Mouse (Mus musculus): ENCODE measurements around the gene Casp2.

Gene Casp2

DNA sequence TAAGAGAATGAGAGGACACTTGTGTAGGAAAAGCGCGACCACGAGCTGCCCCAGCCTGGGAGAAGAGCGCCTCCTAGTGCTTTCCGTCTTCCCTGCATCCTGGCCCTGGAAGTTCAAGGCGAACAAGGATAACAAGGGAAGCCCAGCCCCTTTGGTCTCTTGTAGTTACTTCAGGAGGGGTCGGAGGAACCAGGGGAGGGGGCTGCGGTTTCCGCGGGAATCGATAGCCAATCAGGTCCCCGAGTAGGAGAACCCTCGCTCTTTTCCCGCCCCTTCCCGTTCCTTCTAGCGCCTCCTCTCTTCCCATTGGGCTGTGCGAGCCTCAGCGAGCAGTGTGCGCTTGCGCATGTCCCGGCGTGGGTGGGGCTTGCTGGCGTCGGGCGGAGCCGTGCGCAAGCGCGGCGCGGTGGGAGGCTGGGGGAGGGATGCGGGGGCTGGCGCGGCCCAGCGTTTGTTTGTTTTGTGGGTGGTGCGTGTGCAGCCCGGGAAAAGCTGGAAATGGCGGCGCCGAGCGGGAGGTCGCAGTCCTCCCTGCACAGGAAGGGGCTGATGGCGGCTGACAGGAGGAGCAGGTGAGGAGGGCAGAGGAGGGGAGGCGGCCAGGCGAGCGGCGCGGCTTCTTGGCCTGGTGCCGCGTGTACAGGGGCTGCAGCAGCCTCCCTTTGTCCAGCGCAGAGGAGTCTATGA is at the start of gene Casp2:
TSS of gene Casp2 (plus strand) at position 360 of the 687 bp plus-strand sequence.
- DNase-seq (ENCODE audit: low spot score in 2 of 2): peak; percentile 96 to 98

- DNase-seq (ENCODE audit: low spot score in 2 of 2): no peak
Measured at GRCm38 (mm10) chr6:42215028-42215427, 49.8 kb upstream of the Casp2 start, which contains the start of gene Tas2r144. TSS of gene Tas2r144 (plus strand) at chr6:42215328.

GRCm38 (mm10) chr6:42222286-42222685 is 42.5 kb upstream of the Casp2 start:
- DNase-seq (ENCODE audit: low spot score in 2 of 2): no peak

- DNase-seq (ENCODE audit: low spot score in 2 of 2): no peak
Measured at GRCm38 (mm10) chr6:42225046-42225445, 39.7 kb upstream of the Casp2 start.

DNA sequence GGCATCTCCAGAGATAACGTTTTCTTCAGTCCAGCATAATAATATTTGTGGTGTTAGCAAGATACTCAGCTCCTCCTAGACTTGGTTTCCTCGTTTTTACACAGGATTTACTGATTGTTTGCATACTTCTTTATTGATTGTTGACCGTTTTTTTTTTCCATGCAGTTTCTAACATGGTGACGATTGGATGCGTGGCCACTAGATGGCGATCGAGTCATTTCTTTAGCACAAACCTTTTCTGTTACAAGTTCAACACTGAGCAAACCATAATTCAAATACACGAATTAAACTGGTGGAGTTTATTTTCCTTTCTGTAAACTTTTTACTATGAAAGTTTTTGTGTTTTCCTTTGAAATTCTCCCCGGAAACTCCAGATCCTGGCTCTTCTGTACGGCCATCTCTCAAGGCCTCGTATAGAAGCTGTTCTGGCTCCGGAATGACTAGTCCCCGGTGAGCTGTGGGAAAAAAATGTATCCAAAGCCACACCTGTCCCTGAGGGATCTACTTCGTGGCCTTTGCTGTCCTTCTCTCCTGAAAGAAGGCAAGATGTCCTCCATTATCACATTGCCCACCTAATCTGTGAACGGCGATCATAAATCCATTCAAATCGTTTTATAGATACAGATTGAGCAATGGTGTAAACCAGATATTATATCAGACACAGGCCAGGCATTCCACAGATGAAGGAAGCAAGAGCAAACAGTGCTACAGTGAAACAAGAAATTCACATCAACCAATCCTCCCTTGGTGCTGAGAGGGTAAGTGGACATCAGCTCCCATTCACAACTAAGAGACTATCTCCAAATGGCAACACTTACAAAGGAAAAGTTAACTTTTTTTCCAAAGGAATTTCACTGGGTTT is 37.3 kb upstream of the Casp2 start:
- DNase-seq (ENCODE audit: low spot score in 2 of 2): peak; percentile 14 to 74

DNA sequence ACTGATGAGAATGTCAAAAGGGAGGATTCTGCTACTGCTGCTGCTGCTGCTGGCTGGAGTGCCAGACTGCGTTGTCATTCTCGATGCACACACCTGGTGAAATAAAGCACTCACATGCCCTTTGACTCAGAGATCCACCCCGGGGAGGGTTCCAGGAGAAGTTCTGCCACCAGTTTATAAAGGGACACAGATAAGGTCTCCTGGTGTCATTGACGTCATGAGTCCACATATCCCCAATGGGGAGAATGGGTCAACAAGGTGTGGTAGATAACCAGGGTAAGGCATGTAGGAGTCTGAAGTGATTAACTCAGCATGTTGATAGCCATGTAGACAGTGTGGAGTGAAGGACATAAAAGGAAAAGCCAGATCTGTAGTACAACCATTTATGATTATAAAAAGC is 35.2 kb upstream of the Casp2 start:
- DNase-seq (ENCODE audit: low spot score in 2 of 2): no peak

DNA sequence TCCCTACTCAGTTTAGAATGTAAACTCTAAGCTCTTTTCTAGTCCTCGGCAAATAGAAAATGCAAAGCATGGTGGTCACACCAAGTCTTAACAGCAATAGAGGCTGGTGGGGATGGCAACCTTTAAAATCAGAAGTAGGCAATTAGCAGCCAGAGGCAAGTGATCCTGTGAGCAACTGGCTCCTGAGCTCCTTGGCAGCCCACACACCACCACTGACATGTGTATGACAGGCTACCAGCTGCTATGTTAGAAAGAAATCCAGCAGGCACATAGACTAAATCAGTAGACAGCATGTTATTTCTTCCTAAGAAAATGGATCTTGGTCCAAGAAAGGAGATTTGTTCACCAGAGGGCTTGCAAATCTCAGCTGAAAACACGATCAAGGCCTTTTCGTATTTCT is 33.6 kb upstream of the Casp2 start:
- DNase-seq (ENCODE audit: low spot score in 2 of 2): no peak

- no peak for DNase-seq (ENCODE audit: low spot score in 2 of 2)
Measured at GRCm38 (mm10) chr6:42237276-42237805, 27.4 kb upstream of the Casp2 start.

GRCm38 (mm10) chr6:42241311-42242045 is 23.3 kb upstream of the Casp2 start:
- DNase-seq (ENCODE audit: low spot score in 2 of 2): no peak

- DNase-seq (ENCODE audit: low spot score in 2 of 2): peak; percentile 71 to 81
Measured at GRCm38 (mm10) chr6:42245711-42246353, 19.0 kb upstream of the Casp2 start, which contains the start of gene Gstk1. TSS of gene Gstk1 (plus strand) at chr6:42245935.

- DNase-seq (ENCODE audit: low spot score in 2 of 2): peak in 1 of 2 experiments; percentile 14
Measured at GRCm38 (mm10) chr6:42247173-42247572, 17.6 kb upstream of the Casp2 start.

DNA sequence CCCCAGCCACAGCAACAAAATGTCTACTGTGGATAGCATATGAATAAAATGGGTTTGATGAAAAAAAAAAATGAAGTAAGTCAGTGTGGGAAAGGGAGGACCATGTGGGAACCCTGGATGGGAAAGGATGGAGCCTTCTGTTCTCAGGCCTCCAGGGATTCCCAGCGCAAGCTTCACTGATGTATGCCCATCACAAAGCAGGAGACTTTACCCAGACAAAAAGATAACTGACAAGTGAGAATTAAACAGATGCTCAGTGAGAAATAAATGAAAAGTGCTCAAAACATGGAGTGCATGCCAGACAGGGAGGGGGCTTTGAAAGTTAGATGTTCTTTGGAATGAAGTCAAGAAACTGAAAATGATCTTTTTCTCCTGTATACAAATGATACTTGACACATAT is 16.8 kb upstream of the Casp2 start:
- DNase-seq (ENCODE audit: low spot score in 2 of 2): no peak

DNA sequence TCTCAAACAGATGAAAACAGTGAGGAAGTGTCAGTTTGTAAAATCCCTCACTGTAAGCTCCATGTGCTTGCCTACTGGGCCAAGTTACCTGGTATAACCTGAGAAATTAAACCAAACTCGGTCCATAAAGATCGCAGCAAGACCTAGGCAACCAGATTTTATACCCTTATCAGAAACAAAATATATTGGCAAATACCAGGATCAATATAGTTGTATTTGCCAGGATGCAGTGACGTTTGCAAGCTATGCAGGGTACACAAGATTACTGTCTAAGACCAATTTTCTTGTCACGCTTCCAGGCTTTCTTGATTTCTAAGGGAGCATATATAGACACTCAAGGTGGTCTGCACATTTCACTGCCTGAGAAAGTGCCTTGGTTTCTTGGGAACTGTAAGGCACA is 13.0 kb upstream of the Casp2 start:
- no peak for DNase-seq (ENCODE audit: low spot score in 2 of 2)

DNA sequence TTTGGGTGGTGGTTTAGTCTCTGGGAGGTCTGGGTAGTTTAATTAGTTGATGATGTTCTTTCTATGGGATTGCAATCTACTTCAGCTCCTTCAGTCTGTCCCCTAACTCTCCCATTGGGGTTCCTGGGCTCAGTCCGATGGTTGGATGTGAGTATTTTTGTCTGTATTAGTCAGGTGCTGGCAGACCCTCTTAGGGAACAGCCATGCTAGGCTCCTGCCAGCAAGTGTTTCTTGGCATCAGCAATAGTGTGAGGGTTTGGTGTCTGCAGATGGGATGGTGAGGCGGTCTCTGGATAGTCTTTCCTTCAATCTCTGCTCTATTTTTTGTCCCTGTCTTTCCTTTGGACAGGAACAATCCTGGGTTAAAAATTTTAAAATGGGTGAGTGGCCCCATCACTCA is 11.7 kb upstream of the Casp2 start:
- no peak for DNase-seq (ENCODE audit: low spot score in 2 of 2)

GRCm38 (mm10) chr6:42257303-42257863 is 7.4 kb upstream of the Casp2 start:
- peak; percentile 58 to 77 for DNase-seq (ENCODE audit: low spot score in 2 of 2)

- DNase-seq (ENCODE audit: low spot score in 2 of 2): no peak
Measured at GRCm38 (mm10) chr6:42260430-42260829, 4.4 kb upstream of the Casp2 start.

DNA sequence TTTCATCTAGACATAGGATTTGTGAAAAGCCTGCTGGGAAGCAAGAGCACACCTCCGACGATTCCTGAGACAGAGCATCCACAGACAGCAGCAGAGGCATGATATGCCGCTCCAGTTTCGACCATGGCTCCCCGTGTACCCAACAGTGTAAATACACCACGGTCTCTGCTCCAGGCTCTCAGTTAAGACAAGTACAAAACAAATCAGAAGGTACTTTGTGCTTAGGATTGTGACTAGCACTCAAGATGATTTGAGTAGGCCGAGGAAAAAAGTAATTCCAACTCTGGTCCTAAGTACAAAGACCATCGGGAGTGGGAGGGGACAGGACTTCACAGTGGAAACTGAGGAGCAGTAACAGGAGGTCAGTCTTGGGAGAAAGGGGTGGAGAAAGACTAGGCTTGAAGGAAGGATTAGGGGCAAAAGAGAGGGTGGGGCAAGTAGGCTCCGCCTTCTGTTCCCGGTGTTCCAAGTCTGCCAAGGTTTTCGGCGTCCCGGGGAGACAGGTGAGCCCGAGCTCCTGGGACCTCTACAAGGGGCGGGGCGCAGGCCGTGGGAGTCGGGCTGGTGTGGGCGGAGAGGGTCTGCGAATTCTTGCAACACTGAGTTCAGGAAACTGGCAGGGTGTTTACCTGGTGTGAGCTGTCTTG is 3.1 kb upstream of the Casp2 start, which contains the start of gene Tmem139:
TSS of gene Tmem139 (plus strand) at position 447 of the 647 bp plus-strand sequence.
- DNase-seq (ENCODE audit: low spot score in 2 of 2): no peak

DNA sequence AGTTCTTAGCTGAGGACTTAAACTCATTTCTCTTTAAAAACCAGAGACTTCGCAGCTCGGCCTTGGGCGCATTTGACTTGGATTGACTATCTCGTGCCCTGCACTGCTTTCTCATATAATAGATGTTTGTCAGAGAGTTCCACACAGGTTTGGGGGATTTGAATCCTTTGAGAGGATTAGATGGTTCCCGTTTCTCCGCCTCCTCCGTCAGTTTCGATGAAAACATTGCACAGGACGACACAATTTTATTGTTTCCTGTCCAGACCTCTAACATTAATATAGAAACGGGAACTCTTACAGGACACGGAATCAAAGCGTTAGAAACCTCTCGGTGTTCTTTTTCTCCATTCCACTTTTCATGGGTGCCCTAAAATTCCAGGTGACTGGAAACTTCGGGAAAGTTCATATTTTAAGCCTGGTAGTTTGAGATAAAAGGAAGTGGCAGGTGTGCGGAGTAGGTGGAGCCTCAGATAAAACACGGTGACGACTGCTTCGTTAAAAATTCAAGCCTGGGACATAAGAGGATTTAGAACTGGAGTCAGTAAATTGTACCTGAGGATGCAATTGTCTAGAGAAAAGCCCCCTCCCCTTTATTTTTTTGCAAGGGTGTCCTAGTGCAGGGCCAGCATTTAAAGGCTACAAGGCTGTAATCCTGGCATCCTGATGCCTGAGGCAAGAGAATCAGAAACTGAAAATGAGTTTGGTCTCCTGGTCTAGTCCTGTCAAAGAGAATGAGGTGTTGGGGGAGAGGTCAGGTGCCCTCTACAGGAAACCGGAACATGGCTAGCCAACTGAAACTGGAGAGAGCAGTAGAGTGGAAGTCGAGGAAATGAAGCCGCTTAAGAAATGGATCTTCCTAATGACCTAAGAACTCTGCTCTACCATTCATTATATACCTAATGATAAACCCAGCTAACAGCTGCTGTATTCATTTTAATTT is 876 bp downstream of the Casp2 start:
- peak in 1 of 2 experiments; percentile 10 for DNase-seq (ENCODE audit: low spot score in 2 of 2)

- no peak for DNase-seq (ENCODE audit: low spot score in 2 of 2)
Measured at GRCm38 (mm10) chr6:42270817-42271216, 6.0 kb downstream of the Casp2 start.
